ENCODE assay signal across 17 mouse cellular contexts in genomic region chr13:23938699-23939098, GRCm38 (mm10). TPM values are rescaled to one million over a fixed set of nuclear protein-coding genes. Genes with fewer than 3 reads are reported as not detected.
DNase-seq lines count a peak whose midpoint lies in the region; ATAC-seq and TF ChIP-seq lines count a peak whose summit lies in the region.
"Had no signal": no experiment of that assay in that cellular context is flagged by ENCODE, and none has a peak within 500 bp of the region (broad histone marks: within the 10 kb centered on the region; RNA-seq: fewer than 3 reads in every experiment).

No protein-coding gene starts in this region.

- 0 out of 2 replicates have a peak, but pooled peaks cover 6% of the 10 kb centered on the region for H3K4me1 ChIP-seq in forebrain, embryonic 15.5 days
- no peaks in the 10 kb centered on the region for H3K4me1 ChIP-seq in forebrain, embryonic 12.5 days
- no peaks in the 10 kb centered on the region for H3K4me1 ChIP-seq in liver, postnatal 0 days (ENCODE audit: insufficient read depth)

- H3K4me2 ChIP-seq in forebrain, embryonic 15.5 days (replicated peaks), result no peak overlapping the region
- H3K4me2 ChIP-seq in forebrain, embryonic 12.5 days, result no peak overlapping the region
- H3K4me2 ChIP-seq in liver, postnatal 0 days (ENCODE audit: low read depth, low read length), result no peak overlapping the region

- no peaks in the 10 kb centered on the region for H3K36me3 ChIP-seq in forebrain, embryonic 15.5 days
- no peaks in the 10 kb centered on the region for H3K36me3 ChIP-seq in forebrain, embryonic 12.5 days (replicated peaks)
- H3K36me3 ChIP-seq in liver, postnatal 0 days (replicated peaks; ENCODE audit: insufficient read depth, low read length), result no peaks in the 10 kb centered on the region

- H3K27me3 ChIP-seq in forebrain, embryonic 15.5 days, result no peaks in the 10 kb centered on the region
- no peaks in the 10 kb centered on the region for H3K27me3 ChIP-seq in forebrain, embryonic 12.5 days
- no peaks in the 10 kb centered on the region for H3K27me3 ChIP-seq in liver, postnatal 0 days (ENCODE audit: insufficient read depth, low read length)

- H3K27ac ChIP-seq in forebrain, embryonic 15.5 days (replicated peaks), result no peak overlapping the region
- no peak overlapping the region for H3K27ac ChIP-seq in forebrain, embryonic 12.5 days
- H3K27ac ChIP-seq in liver, postnatal 0 days (ENCODE audit: low read depth), result no peak overlapping the region
- H3K27ac ChIP-seq: liver, embryonic 14.5 days; macrophage; stomach, postnatal 0 days had no signal

- 87% methylated on average over 1 of the region's 1 CpGs for WGBS in forebrain, embryonic 15.5 days
- WGBS in forebrain, embryonic 12.5 days, result 84% methylated on average over 1 of the region's 1 CpGs
- WGBS in liver, postnatal 0 days (ENCODE audit: insufficient replicate concordance), result 65% methylated on average over 1 of the region's 1 CpGs

- intact Hi-C loops in left cerebral cortex, postnatal 10 days (cut with DNase I), result no loop called here
- intact Hi-C loops in left cerebral cortex, postnatal 4 days (cut with DNase I), result no loop called here

- H3K9me3 ChIP-seq in forebrain, embryonic 15.5 days, result no peaks in the 10 kb centered on the region
- no peaks in the 10 kb centered on the region for H3K9me3 ChIP-seq in forebrain, embryonic 12.5 days
- no peaks in the 10 kb centered on the region for H3K9me3 ChIP-seq in liver, postnatal 0 days (ENCODE audit: low read length)

- DNase-seq in left cerebral cortex, postnatal 10 days (ENCODE audit: extremely low spot score in 1 of 2, low spot score in 2 of 2), result peak; percentile 42 to 50
- no peak for DNase-seq in left cerebral cortex, adult 8-10 months (ENCODE audit: low spot score in 2 of 2)
- DNase-seq in cerebellum, adult 9-10 months, result peak; percentile 9
- peak; percentile 76 for DNase-seq in left cerebral cortex, postnatal 4 days
- DNase-seq in gastrocnemius, postnatal 25 days, result no peak
- no peak for DNase-seq in liver, postnatal 0 days
- DNase-seq: gastrocnemius, postnatal 10 days; retina, postnatal 1 day had no signal

- TF ChIP-seq CTCF in liver, postnatal 0 days (IDR thresholded peaks at IDR 0.05; ENCODE audit: low read depth), result no peak

- no peak overlapping the region for H3K9ac ChIP-seq in forebrain, embryonic 15.5 days (replicated peaks)
- no peak overlapping the region for H3K9ac ChIP-seq in forebrain, embryonic 12.5 days
- no peak overlapping the region for H3K9ac ChIP-seq in liver, postnatal 0 days (replicated peaks)
- H3K9ac ChIP-seq: liver, embryonic 14.5 days had no signal

- ATAC-seq in forebrain, embryonic 15.5 days (replicated peaks), result 0 out of 2 replicates have a peak, but pooled peaks have one; percentile 19
- ATAC-seq in forebrain, embryonic 12.5 days (ENCODE audit: low FRiP score), result no peak
- ATAC-seq in liver, postnatal 0 days, result no peak

- no peak overlapping the region for H3K4me3 ChIP-seq in forebrain, embryonic 15.5 days
- no peak overlapping the region for H3K4me3 ChIP-seq in forebrain, embryonic 12.5 days (replicated peaks)
- no peak overlapping the region for H3K4me3 ChIP-seq in liver, postnatal 0 days (ENCODE audit: low read depth, low read length)

- no peak for TF ChIP-seq EP300 in liver, postnatal 0 days (IDR thresholded peaks at IDR 0.05; ENCODE audit: low read depth)

RNA-seq across cellular contexts. Expression of gene Hist1h2aa, which starts 4.4 kb away (rescaled TPM):
- not detected in 2 replicates for polyA plus RNA-seq in forebrain, embryonic 15.5 days (2015; fragmentation: Nextera tagmentation; extraction: Ambion mirVana)
- polyA plus RNA-seq in forebrain, embryonic 12.5 days (2016; fragmentation: Nextera tagmentation; extraction: Ambion mirVana), result not detected in 2 replicates
- total RNA-seq in left cerebral cortex, postnatal 10 days (2021), result not detected
- total RNA-seq in left cerebral cortex, adult 8-10 months (2022), result not detected
- not detected for total RNA-seq in left cerebral cortex, postnatal 4 days (2021)
- not detected for total RNA-seq in gastrocnemius, postnatal 25 days (2021)
- polyA plus RNA-seq in liver, postnatal 0 days (2015; fragmentation: Nextera tagmentation; extraction: Ambion mirVana), result not detected in 2 replicates
- total RNA-seq: gastrocnemius, postnatal 10 days; heart, postnatal 10 days; layer of hippocampus, adult 8-10 months; monocyte, adult 5-6 weeks had no signal
- polyA plus RNA-seq: embryonic facial prominence, embryonic 14.5 days; liver, embryonic 14.5 days; macrophage; stomach, postnatal 0 days had no signal

RNA-seq across cellular contexts. Expression of gene Hist1h2ba, which starts 4.7 kb away (rescaled TPM):
- not detected in 2 replicates for polyA plus RNA-seq in forebrain, embryonic 15.5 days (2015; fragmentation: Nextera tagmentation; extraction: Ambion mirVana)
- not detected in 2 replicates for polyA plus RNA-seq in forebrain, embryonic 12.5 days (2016; fragmentation: Nextera tagmentation; extraction: Ambion mirVana)
- not detected for total RNA-seq in left cerebral cortex, postnatal 10 days (2021)
- not detected for total RNA-seq in left cerebral cortex, adult 8-10 months (2022)
- not detected for total RNA-seq in left cerebral cortex, postnatal 4 days (2021)
- total RNA-seq in gastrocnemius, postnatal 25 days (2021), result not detected
- not detected in 2 replicates for polyA plus RNA-seq in liver, postnatal 0 days (2015; fragmentation: Nextera tagmentation; extraction: Ambion mirVana)
- total RNA-seq: gastrocnemius, postnatal 10 days; heart, postnatal 10 days; layer of hippocampus, adult 8-10 months; monocyte, adult 5-6 weeks had no signal
- polyA plus RNA-seq: embryonic facial prominence, embryonic 14.5 days; liver, embryonic 14.5 days; macrophage; stomach, postnatal 0 days had no signal

RNA-seq across cellular contexts. Expression of gene Slc17a4, which starts 23.9 kb away (rescaled TPM):
- polyA plus RNA-seq in forebrain, embryonic 15.5 days (2015; fragmentation: Nextera tagmentation; extraction: Ambion mirVana), result not detected in 2 replicates
- not detected in 2 replicates for polyA plus RNA-seq in forebrain, embryonic 12.5 days (2016; fragmentation: Nextera tagmentation; extraction: Ambion mirVana)
- not detected for total RNA-seq in left cerebral cortex, postnatal 10 days (2021)
- total RNA-seq in left cerebral cortex, adult 8-10 months (2022), result not detected
- total RNA-seq in left cerebral cortex, postnatal 4 days (2021), result not detected
- not detected for total RNA-seq in gastrocnemius, postnatal 25 days (2021)
- 1.1 and 2.0 TPM in 2 replicates for polyA plus RNA-seq in liver, postnatal 0 days (2015; fragmentation: Nextera tagmentation; extraction: Ambion mirVana)
- total RNA-seq: gastrocnemius, postnatal 10 days; heart, postnatal 10 days; layer of hippocampus, adult 8-10 months; monocyte, adult 5-6 weeks had no signal
- polyA plus RNA-seq: macrophage had no signal

RNA-seq across cellular contexts. Expression of gene Scgn, which starts 52.3 kb away (rescaled TPM):
- 1.6 and 3.9 TPM in 2 replicates for polyA plus RNA-seq in forebrain, embryonic 15.5 days (2015; fragmentation: Nextera tagmentation; extraction: Ambion mirVana)
- polyA plus RNA-seq in forebrain, embryonic 12.5 days (2016; fragmentation: Nextera tagmentation; extraction: Ambion mirVana), result 1.5 and 1.9 TPM in 2 replicates
- total RNA-seq in left cerebral cortex, postnatal 10 days (2021), result under 1 TPM; 0.64 to 0.83 TPM
- total RNA-seq in left cerebral cortex, adult 8-10 months (2022), result 1 to 10 TPM in 1 of 4 experiments, under 1 TPM in 3; 0.51 to 1.7 (median 0.69) TPM
- under 1 TPM; 0.26 to 0.58 TPM for total RNA-seq in left cerebral cortex, postnatal 4 days (2021)
- total RNA-seq in gastrocnemius, postnatal 25 days (2021), result not detected
- not detected in 2 replicates for polyA plus RNA-seq in liver, postnatal 0 days (2015; fragmentation: Nextera tagmentation; extraction: Ambion mirVana)
- total RNA-seq: gastrocnemius, postnatal 10 days; heart, postnatal 10 days; monocyte, adult 5-6 weeks had no signal
- polyA plus RNA-seq: liver, embryonic 14.5 days; macrophage had no signal

Comparison
In these comparisons a context has a peak if more than half of its experiments do, and no peak if none do; other contexts are left out.
1. DNase-seq: peak in left cerebral cortex, postnatal 10 days (2 of 2), cerebellum, adult 9-10 months (single experiment) and left cerebral cortex, postnatal 4 days (single experiment); none in left cerebral cortex, adult 8-10 months (0 of 2), gastrocnemius, postnatal 25 days (single experiment) and liver, postnatal 0 days (single experiment).